Mouse (Mus musculus) layer of hippocampus, adult 8-10 months (tissue): ENCODE measurements around the gene C1qbp. TPM values are rescaled to one million over a fixed set of nuclear protein-coding genes. Genes with fewer than 3 reads are reported as not detected.
A peak's percentile ranks its signal among the peaks of the same experiment; 100 is the strongest.

ENCODE experiments used
- DNase-seq, 2 experiments: peaks; one replicate each; pipeline ENCODE4 v3.0.0; 2022; ENCODE audit warnings: low spot score in 2 of 2
- total RNA-seq, 4 experiments: library from RNA; stranded (reverse); gene quantifications; 2 replicates each; pipeline ENCODE4 v1.2.4; 2022

Gene C1qbp
- total RNA-seq: 100 to 1,000 TPM; 103 to 108 (median 106) TPM

DNA sequence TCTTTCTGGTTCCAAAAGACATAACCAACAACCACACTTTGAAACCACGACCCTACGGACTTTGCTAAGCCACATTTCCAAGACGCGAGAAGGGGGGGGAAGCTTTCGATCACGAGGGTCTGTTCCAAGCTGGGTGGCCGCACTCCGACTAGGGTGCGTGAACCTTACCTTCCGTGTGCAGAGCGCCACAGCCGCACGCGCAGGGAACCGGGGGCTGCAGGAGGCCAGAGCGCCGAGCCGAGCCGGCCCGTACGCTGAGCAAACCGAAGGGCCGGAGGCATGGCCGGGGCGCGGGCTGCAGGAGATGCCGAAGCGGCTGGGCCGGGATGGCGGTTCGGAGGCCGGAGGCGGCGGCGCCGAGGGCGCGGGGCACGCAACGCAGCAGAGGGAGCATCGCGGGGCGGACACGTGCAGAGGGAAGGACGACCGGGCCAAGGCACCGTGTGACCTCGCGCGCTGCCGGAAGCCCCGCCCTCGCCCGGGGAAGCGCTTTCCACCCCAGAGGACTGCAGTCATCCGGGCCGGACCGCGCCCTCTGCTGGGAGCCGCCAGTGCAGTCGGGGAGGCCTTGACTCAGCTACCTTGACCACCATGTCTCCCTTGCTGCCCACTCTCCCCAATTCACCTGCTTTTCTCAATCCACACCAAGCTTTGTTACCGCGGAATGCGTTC is at the start of gene C1qbp:
TSS of gene C1qbp (minus strand) at position 470 of the 672 bp plus-strand sequence.
- peak; percentile 82 to 91 for DNase-seq

DNA sequence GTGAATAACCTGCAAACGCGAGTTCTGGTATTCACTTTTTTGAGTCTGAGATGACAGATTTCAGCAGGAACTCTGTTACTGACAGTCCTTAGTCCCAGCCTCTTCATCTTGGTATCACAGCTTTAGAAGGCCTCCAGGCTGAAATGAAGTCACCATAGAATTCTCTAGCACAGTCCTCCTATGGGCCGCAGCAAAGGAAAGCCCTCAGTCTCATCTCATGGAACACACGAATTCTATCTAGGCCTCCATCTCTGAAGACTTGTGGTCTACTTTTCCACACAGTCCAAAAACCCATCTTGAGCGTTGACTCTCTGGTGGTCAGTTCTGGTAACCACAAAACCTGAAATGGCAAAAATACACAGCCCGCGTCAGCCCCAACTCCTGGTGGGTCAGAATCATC is 49.2 kb upstream of the C1qbp start:
- DNase-seq: no peak

DNA sequence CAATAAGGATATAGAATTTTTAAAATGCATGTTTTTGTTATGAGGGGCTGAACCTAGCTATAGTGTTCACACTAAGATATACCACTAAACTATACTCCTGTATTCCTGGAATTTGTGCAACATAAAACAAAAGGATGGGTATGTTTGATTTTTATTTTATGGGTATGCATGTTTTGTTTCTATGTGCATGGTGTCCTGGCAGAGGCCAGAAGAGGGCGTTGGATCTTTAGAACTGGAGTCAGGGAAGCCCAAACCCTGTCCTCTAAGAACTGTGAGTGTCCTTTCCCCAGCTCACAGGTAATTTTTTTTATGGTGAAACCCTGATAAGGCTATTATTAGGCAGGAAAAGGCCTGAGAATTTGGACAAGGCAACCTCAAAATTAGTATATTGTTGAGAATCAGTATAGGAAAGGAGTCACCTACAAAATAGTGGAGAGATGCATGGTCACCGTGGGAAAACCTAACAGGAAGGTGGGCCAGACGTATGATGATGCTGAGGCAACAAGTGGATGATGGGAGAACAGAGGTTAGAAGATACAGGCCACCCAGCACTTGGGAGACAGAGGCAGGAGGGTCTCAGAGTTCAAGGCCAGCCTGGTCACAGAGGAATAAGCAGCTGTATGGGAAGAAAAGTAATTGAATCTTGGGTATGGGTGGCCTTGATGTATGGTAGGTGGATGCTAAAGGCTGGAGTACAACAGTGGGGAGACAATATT is 46.7 kb upstream of the C1qbp start:
- DNase-seq: no peak

DNA sequence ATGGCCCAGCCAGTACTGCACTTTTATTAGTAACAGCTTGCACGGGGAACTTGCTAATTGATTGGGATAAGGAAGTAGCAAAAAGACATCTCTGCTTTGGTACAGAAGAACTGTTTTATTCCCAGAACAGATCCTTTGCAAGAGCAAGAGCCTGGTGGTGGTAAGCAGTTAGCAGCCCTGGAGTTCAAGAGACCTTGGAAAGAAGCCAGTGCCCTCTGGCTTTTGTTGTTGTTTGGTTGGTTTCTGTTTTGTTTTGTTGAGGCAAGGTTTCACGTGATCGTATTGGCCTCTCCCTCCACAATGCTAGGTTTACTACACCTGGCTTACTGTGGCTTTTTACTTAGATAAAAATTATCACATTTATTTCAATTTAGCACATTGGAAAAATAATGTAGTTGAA is 45.5 kb upstream of the C1qbp start:
- no peak for DNase-seq

DNA sequence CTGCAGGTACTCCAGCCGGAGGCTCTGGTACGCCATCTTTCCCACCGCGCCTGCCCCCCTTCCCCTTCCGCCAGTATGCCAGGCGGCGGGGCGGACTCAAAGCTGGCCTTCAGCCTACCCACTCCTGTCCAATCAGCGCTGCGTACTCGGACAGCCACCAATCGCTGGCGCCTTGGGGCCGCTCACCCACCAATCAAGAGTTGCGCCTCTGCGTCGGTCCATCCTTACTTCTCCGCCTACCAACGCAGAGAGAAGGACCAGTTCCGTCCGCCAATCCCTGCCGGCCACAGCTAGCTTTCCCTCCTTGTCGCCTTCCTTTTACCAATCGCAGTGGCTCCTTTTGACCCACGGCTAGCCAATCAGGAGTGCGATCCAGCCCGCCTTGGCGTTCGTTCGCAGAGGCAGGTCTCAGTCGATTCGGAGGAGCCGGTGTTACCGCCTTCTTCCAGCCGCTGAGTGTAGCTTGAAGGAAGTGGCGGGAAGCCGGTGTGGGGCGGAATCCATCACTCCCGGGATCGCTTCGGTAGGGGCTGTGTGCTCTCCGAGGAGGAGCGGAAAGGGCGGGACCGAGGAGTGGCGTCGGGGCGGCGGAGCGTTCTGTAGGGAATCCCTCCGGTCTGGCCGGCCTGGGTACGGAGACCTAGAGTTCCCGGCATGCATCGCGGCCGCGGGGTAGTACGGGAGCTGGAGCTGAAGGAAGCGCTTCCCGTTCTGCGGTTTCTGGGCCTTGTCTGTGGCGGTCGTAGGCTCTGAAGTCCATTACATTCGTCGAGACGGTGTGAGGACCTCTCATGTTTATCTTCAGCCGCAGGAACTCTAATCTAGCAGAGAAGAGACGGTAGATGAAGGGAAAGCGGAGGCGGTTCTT is 36.6 kb upstream of the C1qbp start, which contains the start of the genes Mis12 and Derl2:
TSS of gene Mis12 (plus strand) at position 411 of the 868 bp plus-strand sequence.
TSS of gene Derl2 (minus strand) at position 641 of the 868 bp plus-strand sequence.
- DNase-seq: peak; percentile 99 to 100

DNA sequence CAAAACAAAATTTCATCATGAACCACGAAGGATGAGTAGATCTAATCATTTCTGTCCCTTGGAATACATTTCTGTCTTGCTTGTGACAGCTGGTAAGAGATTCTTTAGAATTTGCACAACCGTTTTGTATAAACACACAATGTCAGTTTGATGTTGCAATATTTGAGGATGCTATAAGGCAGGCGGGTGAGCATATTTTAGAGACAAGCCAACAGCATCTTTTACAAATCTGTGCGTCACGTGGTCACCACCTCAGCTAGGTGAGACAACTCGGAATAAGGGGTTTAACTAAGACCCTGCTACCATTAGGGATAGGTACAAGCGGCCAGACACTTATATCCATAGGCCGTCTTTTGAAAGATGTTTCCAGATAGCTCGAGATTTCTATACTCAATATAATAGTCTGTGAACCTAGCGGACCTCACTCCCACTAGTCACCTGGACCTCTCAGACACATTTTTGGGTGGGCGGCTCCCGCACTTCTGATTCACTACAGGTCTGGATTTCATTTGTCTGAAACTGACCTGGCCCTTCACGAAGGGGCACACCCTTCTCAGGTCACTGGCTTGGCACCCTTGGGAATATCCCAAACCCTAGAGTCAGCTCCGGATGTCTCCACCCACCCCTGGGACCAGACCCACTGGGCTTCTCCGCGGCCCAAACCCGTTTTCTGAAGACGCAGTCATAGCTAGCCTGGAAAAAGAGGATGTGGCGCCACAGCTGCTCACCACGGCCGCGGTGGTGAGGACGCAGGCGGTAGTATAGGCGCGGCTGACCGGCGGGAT is 35.8 kb upstream of the C1qbp start:
- no peak for DNase-seq

DNA sequence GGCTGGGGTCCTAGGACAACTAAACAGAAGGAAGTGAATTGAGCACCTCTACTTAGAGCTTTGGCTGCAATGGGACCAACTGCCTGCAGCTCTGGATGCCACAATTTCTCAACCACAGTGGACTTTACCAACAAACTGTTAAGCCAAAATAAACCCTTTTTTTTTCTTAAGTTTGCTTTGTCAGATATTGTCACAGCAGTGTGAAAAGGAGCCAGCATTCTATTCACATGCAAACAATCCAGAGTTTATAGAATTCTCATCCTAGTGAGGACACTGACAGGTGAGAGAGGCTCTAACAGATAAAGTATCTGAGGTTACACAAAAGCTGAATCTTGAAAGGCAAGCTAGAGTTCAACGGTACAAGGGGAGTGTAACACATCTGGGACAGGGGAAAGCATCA is 34.2 kb upstream of the C1qbp start:
- no peak for DNase-seq

DNA sequence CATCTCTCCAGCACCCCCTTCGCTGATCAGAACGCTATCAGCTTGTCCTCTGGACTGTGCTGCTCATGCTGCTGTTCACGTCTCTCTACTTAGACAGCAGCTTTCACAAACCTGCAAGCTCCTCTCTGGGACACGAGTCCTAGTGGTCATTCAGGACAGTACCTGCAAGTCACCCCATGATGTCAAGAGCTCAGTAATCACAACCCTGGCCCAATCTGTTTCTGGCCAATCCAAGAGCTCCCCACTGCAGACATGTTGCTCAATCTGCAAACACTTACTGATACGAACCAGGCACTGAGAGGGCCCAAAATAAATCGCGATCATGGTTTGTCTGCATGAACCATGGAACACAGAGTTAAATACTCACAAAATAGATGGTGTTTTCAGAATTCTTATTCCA is 29.9 kb upstream of the C1qbp start:
- no peak for DNase-seq

DNA sequence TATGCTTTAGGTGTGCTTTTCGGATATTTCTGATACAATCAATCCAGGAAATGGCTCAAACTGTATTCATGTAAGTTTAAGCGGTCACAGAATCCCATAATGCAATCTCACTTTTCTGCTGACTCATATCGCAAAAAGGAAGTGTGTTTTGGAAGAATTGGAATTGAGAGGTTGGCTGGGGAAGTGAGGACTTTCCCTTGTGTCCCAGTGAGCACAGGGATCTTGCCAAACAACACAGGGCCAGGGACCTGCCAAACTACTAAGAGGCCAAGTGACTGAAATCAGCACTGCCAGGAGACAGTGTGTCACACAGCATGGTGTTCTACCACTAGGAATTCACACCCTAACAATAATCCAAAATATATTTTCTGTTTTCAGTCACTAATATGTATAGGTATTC is 25.5 kb upstream of the C1qbp start:
- no peak for DNase-seq

DNA sequence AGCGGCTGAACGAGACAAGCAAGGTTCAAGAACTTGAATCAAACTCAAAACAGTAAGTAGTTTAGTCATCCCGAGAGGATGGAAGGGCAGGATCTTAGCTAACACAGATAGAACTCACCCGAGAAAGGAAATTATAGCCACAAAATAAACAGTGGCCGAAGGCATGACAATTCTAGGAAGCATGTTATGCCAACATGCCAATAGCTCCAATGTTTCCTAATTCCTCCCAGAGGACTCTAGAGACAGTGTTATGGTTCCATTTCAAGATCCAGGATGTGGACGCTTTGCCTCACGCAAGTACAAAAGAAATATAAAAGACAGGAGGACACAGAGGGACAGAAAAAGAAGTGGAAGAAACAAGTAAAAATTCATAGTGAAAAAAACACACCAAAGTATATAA is 25.0 kb upstream of the C1qbp start:
- DNase-seq: no peak

DNA sequence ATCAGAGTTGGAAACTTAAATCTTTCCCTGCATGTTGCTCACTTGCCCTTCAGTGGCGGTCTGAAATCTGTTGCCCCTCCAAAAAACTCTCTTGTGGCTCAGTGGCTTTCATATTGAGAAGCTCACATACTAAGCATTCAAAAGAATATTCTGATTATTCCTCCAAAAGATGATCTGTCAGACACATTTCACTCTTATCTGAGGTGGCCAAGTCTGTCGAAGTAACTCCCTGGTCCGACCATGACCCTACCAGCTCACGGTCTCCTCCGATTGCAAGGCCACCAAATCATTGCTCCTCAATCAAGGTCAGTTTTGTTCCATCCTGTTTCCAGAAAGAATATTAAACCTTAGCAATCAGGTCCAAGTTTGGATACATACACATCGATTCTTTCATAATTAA is 24.2 kb upstream of the C1qbp start:
- no peak for DNase-seq

DNA sequence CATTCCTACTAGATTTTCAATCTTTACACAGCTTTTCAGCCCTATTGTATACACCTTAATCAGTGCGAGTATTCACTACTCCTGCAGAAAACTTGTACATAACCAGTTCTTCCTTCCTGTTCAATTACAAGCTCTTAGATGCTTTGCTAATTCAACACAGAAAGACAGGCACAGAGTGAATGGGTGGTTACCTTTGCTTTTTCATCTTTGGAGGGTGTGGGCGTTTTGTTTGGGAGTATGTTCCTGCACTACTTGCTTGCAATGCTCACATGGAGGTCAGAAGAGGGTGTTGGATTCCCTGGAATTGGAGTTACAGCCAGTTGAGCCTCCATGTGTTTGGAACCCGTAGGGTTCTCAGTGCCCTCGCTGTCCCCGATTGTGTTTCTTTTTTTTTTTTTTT is 22.2 kb upstream of the C1qbp start:
- DNase-seq: no peak

DNA sequence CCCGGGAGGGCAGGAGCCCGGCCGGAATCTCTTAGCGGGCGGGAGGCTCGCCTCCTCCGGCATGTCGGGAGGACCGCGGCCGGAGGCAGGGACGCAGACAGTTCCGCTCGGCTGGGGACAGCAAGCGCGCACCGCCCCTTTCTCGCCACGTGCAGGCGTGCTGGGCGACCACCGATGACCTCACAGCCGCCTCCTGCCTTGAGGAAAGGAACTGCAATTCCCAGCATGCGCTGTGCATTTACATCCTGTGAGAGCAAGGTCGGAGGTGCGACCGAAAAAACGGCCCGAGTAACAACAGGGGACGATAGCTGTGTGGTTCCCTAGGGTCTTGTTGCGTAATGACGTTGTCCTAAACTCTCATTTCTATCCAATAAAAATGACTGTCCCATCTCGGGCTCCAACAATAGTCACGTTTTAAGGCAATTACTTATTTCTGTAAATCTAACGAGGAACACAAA is 21.5 kb upstream of the C1qbp start, which contains the start of gene Dhx33:
TSS of gene Dhx33 (minus strand) at position 122 of the 458 bp plus-strand sequence.
- DNase-seq: peak; percentile 95 to 98

DNA sequence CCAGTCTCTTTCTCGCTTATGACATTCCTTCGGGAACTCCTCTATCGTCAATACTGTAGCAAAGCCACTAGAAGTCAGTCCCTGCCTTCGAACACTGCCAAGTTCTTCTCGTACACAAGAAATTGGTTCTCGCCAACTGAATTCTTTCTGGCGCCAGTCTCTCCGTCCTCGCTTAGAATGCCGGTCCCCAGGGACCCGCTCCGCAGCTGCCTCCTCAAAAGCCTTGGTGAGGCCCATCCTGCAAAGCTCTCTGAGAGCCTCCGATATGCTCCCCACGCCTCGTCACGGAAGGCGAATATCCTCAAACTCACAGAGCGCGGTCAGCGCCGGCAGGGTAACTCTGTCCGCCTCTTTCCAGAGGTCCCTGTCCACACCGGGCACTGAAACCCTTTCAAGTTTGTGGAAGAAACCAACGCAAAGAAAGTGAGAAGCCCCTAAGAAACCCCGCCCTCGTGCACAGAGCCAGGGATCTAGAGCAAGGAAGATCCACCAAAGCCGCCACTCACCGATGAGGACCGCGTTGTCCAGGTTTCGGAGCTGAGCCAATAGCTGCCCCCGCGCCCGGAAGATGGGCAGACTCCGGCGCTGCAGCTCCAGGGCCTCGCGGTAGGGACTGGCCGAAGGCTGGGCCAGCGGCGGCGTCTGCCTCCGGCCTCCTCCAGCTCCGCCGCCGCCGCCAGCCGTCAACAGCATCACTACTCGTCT is 20.9 kb upstream of the C1qbp start:
- DNase-seq: no peak

DNA sequence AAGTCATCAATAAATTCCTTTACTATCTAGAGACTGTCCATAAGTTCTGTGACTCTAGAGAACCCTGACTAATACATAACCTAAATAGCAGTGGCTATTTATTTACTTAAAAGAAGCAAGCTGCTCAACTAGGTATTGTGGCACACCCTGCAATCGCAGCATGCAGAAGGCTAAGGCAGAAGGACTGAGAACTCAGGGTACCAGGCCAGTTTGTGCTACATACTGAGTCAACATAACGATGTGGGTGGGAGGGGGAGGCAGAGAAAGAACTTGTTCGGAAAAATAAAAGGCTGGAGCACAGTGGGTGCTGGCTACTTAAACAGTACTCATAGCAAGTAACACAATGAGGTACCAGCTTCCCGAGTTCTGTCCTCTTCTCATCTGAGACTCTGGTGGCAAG is 18.3 kb upstream of the C1qbp start:
- DNase-seq: peak; percentile 56 to 63

DNA sequence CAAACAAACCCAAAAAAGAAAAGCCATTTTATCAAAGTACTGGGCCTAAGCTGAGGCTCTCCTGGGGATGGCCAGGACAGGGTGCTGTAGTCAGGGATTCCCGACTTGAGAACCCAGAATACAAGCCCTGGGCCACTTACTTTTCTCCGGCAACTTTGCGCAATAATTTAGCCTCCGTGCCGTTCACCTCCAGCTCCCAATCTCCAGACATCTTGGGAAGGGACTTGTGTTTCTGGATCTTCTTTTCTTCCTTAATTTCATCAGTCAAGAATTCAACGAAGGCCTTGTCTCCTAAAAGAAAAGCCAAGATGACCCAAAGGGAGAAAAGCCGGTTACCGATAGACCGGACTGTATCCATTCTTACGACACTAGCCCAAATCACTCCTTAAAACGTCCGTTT is 796 bp downstream of the C1qbp start:
- DNase-seq: no peak

DNA sequence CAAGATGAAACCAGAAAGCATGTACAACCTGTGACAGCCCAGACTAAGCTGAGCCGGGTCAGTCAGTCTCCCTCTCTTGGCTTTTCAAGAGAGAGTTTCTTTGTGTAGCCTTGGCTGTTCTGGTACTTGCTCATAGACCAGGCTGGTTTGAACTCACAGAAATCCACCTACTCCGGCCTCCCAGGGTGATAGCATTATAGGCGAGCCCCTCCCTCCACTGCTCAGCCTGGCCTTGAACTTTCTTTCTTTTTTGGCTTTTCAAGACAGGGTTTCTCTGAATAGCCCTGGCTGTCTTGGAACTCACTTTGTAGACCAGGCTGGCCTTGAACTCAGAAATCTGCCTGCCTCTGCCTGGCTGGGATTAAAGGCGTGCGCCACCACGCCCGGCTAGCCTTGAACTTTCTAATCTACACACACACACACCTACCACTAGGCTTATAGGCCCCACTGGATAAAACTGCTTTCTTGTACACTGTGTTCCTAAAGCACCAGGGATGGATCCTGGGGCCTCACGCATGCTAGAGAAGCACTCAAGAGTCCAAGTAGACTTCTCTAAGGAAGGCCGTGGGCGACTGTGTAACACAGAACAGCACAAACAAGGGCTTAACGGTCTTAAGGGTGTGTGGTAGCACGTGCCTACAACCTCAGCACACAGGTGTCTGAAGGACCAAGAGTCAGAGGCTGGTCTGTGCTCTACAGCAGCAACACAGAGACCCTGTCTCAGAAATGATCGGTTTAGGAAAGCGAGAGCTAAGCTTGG is 1.9 kb downstream of the C1qbp start:
- no peak for DNase-seq

DNA sequence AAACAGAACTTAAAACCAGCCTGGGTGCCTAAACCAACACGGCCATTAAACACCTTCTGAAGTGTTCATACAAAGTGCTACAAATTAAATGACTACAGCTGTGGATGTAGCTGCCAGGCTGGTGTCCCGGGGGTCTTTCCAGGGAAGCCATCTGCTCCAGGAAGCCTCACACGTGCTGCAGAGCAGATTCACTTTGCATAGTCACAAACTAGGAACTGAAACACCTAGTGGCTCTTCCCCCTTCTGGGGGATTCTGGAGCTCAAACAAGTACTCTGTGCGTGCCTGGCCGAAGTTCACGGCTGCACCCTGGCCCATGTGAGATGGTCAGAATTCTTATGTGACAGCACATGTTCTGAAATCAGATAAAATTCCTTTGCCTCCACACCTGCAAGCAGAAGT is 2.6 kb downstream of the C1qbp start:
- no peak for DNase-seq

DNA sequence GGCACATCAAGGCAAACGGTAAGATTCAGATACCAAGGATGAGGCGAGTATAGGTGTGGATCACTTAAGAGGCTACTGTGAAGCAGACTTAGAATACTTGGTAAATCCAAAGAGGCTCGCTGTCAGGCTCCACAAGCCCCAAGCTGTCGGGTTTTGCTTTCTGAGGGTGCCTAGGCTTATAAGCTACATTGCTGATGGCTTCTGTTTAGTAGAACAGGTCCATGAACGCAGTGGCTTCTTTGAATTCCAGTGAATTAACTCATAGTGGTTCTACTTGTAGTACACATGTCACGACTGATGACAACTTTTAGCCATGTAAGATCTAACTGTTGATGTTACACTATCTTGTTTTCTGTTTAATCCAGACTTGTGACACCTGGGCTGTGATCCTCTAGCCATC is 5.5 kb downstream of the C1qbp start:
- DNase-seq: no peak

DNA sequence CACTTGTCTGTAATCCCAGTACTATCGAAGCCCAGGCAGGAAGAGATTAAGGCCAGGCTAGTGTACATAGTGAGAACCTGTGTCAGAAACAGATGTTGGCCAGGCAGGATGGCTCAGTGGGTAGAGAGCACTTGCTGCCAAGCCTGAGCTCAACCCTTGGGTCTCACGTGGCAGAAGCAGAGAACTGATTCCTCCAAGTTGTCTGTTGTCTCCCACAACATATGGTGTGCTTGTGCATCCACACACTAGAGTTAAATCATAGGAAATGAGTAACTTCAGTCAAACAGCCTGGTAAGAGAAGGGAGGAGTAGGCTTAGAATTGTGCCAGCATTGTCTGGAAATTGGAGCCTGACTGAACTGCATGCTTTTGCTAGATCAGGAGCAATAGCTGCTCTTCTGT is 7.6 kb downstream of the C1qbp start:
- peak; percentile 48 to 52 for DNase-seq
